Mouse (Mus musculus): ENCODE data around the gene Nap1l4. TPM values are rescaled to one million over a fixed set of nuclear protein-coding genes. Genes with fewer than 3 reads are reported as not detected.
A peak's percentile ranks its signal among the peaks of the same experiment; 100 is the strongest.

Gene Nap1l4
- polyA plus RNA-seq, 1 experiment from 2014 or later, result 355 TPM

- H3K4me2 ChIP-seq (replicated peaks), result no peak within 1 kb of the TSS
- H3K9me3 ChIP-seq, result no peaks in the 10 kb centered on the region
- H3K36me3 ChIP-seq, result no peaks in the 10 kb centered on the region
- ATAC-seq (ENCODE audit: low FRiP score, low read depth), result no peak
- H3K27ac ChIP-seq (replicated peaks), result no peak within 1 kb of the TSS
- no peak within 1 kb of the TSS for H3K9ac ChIP-seq (replicated peaks)
- peaks cover 4% of the 10 kb centered on the region; the same call in 1 of the 2 replicates for H3K4me1 ChIP-seq
- H3K27me3 ChIP-seq, result peaks cover 20% of the 10 kb centered on the region
- WGBS, result 59% methylated on average over 4 of the region's 4 CpGs
- H3K4me3 ChIP-seq, result no peak within 1 kb of the TSS
Measured at GRCm38 (mm10) chr7:143473347-143474101, 75.4 kb downstream of the Nap1l4 start, which contains the start of gene Slc22a18. Slc22a18 (plus strand) TSS chr7:143473736.

GRCm38 (mm10) chr7:143469946-143470345 lies 79.0 kb downstream of the Nap1l4 start:
- H3K27me3 ChIP-seq, result peaks cover 33% of the 10 kb centered on the region
- H3K4me1 ChIP-seq, result peaks cover 29% of the 10 kb centered on the region
- no peak overlapping the region for H3K9ac ChIP-seq (replicated peaks)
- WGBS, result 21% methylated on average over 8 of the region's 8 CpGs
- H3K4me2 ChIP-seq (replicated peaks), result no peak overlapping the region
- no peaks in the 10 kb centered on the region for H3K36me3 ChIP-seq
- no peak overlapping the region for H3K4me3 ChIP-seq
- no peak for ATAC-seq (ENCODE audit: low FRiP score, low read depth)
- no peaks in the 10 kb centered on the region for H3K9me3 ChIP-seq
- H3K27ac ChIP-seq (replicated peaks), result no peak overlapping the region

GRCm38 (mm10) chr7:143467714-143468113 lies 81.2 kb downstream of the Nap1l4 start:
- peak; percentile 54 for ATAC-seq (ENCODE audit: low FRiP score, low read depth)
- peaks cover 45% of the 10 kb centered on the region for H3K27me3 ChIP-seq
- 2% methylated on average over 6 of the region's 6 CpGs for WGBS

GRCm38 (mm10) chr7:143466099-143466677 lies 82.7 kb downstream of the Nap1l4 start:
- no peaks in the 10 kb centered on the region for H3K36me3 ChIP-seq
- no peak overlapping the region for H3K9ac ChIP-seq (replicated peaks)
- ATAC-seq (ENCODE audit: low FRiP score, low read depth), result 0 out of 2 replicates have a peak, but pooled peaks have one; percentile 8
- H3K4me1 ChIP-seq, result peaks cover 38% of the 10 kb centered on the region
- H3K4me2 ChIP-seq (replicated peaks), result no peak overlapping the region
- peaks cover 2% of the 10 kb centered on the region; the same call in 1 of the 2 replicates for H3K9me3 ChIP-seq
- peaks cover 55% of the 10 kb centered on the region for H3K27me3 ChIP-seq
- no peak overlapping the region for H3K27ac ChIP-seq (replicated peaks)
- no peak overlapping the region for H3K4me3 ChIP-seq
- WGBS, result 37% methylated on average over 14 of the region's 14 CpGs

More at GRCm38 (mm10) chr7:143467714-143468113, 81.2 kb downstream of the Nap1l4 start:
- Histone ChIP-seq H3K4me3 (no peak overlapping the region), H3K4me1 (peaks cover 35% of the 10 kb centered on the region), H3K4me2 (replicated peaks) (peak overlapping the region; percentile 22; the same call in 1 of the 2 replicates), H3K9me3 (no peaks in the 10 kb centered on the region), H3K9ac (replicated peaks) (no peak overlapping the region), H3K36me3 (no peaks in the 10 kb centered on the region), H3K27ac (replicated peaks) (peak overlapping the region; percentile 31; the same call in 1 of the 2 replicates)

- Histone ChIP-seq H3K4me1 (peaks cover 38% of the 10 kb centered on the region), H3K36me3 (no peaks in the 10 kb centered on the region), H3K27ac (replicated peaks) (no peak overlapping the region), H3K9me3 (peaks cover 14% of the 10 kb centered on the region), H3K4me3 (peak overlapping the region; percentile 32), H3K9ac (replicated peaks) (peak overlapping the region; percentile 31; the same call in 1 of the 2 replicates), H3K27me3 (peaks cover 55% of the 10 kb centered on the region), H3K4me2 (replicated peaks) (peak overlapping the region; percentile 62)
- WGBS, result 21% methylated on average over 55 of the region's 56 CpGs
- no peak; the same call in 1 of the 2 replicates for ATAC-seq (ENCODE audit: low FRiP score, low read depth)
Measured at GRCm38 (mm10) chr7:143464811-143465560, 83.9 kb downstream of the Nap1l4 start.

GRCm38 (mm10) chr7:143463865-143464415 lies 85.0 kb downstream of the Nap1l4 start:
- ATAC-seq (ENCODE audit: low FRiP score, low read depth), result no peak
- 40% methylated on average over 11 of the region's 11 CpGs for WGBS
- H3K4me1 ChIP-seq, result peaks cover 35% of the 10 kb centered on the region

More at GRCm38 (mm10) chr7:143463865-143464415, 85.0 kb downstream of the Nap1l4 start:
- H3K4me2 ChIP-seq (replicated peaks), result no peak overlapping the region
- H3K27ac ChIP-seq (replicated peaks), result no peak overlapping the region
- no peaks in the 10 kb centered on the region for H3K36me3 ChIP-seq
- no peak overlapping the region for H3K9ac ChIP-seq (replicated peaks)
- peaks cover 53% of the 10 kb centered on the region for H3K27me3 ChIP-seq
- H3K9me3 ChIP-seq, result peaks cover 22% of the 10 kb centered on the region
- H3K4me3 ChIP-seq, result no peak overlapping the region

Small RNA genes within 50 kb of the gene (microRNA-seq; reads per million reads assigned to microRNA genes)
- gene Mir7064, result 7.4 reads per million, percentile 24 among the genes with 10 or more reads in this experiment

Other genes starting within 250 kb of the Nap1l4 start
- gene Cdkn1c, start 88.1 kb downstream of the Nap1l4 start, polyA plus RNA-seq (2016; fragmentation: Nextera tagmentation; extraction: Ambion mirVana), result 875 and 1,070 TPM in 2 replicates
- 0.38 and 0.48 TPM in 2 replicates for gene Slc22a18, start 75.4 kb downstream of the Nap1l4 start, polyA plus RNA-seq (2016; fragmentation: Nextera tagmentation; extraction: Ambion mirVana)
- gene Phlda2, start 46.0 kb downstream of the Nap1l4 start, polyA plus RNA-seq (2016; fragmentation: Nextera tagmentation; extraction: Ambion mirVana), result 1.4 and 1.5 TPM in 2 replicates
- gene Cars, start 51.0 kb upstream of the Nap1l4 start, polyA plus RNA-seq (2016; fragmentation: Nextera tagmentation; extraction: Ambion mirVana), result 67.5 and 72.1 TPM in 2 replicates
- gene Tnfrsf26, start 79.6 kb upstream of the Nap1l4 start, polyA plus RNA-seq (2016; fragmentation: Nextera tagmentation; extraction: Ambion mirVana), result 0.23 and 0.24 TPM in 2 replicates
- gene Tnfrsf22, start 100.6 kb upstream of the Nap1l4 start, polyA plus RNA-seq (2016; fragmentation: Nextera tagmentation; extraction: Ambion mirVana), result 5.9 and 7.6 TPM in 2 replicates
- 0.57 and 0.60 TPM in 2 replicates for gene Tnfrsf23, start 136.8 kb upstream of the Nap1l4 start, polyA plus RNA-seq (2016; fragmentation: Nextera tagmentation; extraction: Ambion mirVana)
- 21.6 and 22.1 TPM in 2 replicates for gene Osbpl5, start 207.9 kb upstream of the Nap1l4 start, polyA plus RNA-seq (2016; fragmentation: Nextera tagmentation; extraction: Ambion mirVana)
- not detected in 2 replicates for gene Mrgprg, start 217.9 kb upstream of the Nap1l4 start, polyA plus RNA-seq (2016; fragmentation: Nextera tagmentation; extraction: Ambion mirVana)
- gene Mrgpre, start 235.4 kb upstream of the Nap1l4 start, polyA plus RNA-seq (2016; fragmentation: Nextera tagmentation; extraction: Ambion mirVana), result 2.2 and 3.0 TPM in 2 replicates

All from midbrain, embryonic 12.5 days (tissue).